Mouse (Mus musculus): ENCODE measurements at regions not wholly inside any gene's neighbourhood (a gene's known extent, or its start where the extent isn't known, plus 50 kb on each side); places are given as distances from the start of the nearest gene placed in this dataset.

- ATAC-seq (ENCODE audit: insufficient read depth) = 0 out of 2 replicates have a peak, but pooled peaks have one; percentile 52
- Histone ChIP-seq H3K4me3 (ENCODE audit: low read depth, low read length) (no peak overlapping the region), H3K9me3 (ENCODE audit: low read depth, low read length) (no peaks in the 10 kb centered on the region), H3K9ac (no peak overlapping the region), H3K27ac (ENCODE audit: low read depth) (no peak overlapping the region), H3K36me3 (ENCODE audit: insufficient read depth) (no peaks in the 10 kb centered on the region), H3K4me1 (ENCODE audit: insufficient read depth) (peaks cover 13% of the 10 kb centered on the region), H3K27me3 (ENCODE audit: insufficient read depth, low read length) (no peaks in the 10 kb centered on the region), H3K4me2 (no peak overlapping the region; the same call in 1 of the 2 replicates)
- TF ChIP-seq CTCF (IDR thresholded peaks at IDR 0.05; ENCODE audit: low read depth) = no peak
- peak; percentile 54 for DNase-seq
- 33% methylated on average over 11 of the region's 11 CpGs for WGBS
Observed at GRCm38 (mm10) chr14:33824421-33824874, 98.9 kb upstream of the Gdf10 start.

- Histone ChIP-seq H3K4me3 (ENCODE audit: low read depth, low read length) (no peak overlapping the region), H3K9me3 (ENCODE audit: low read depth, low read length) (no peaks in the 10 kb centered on the region), H3K4me2 (no peak overlapping the region), H3K27ac (ENCODE audit: low read depth) (no peak overlapping the region), H3K27me3 (ENCODE audit: insufficient read depth, low read length) (no peaks in the 10 kb centered on the region), H3K4me1 (ENCODE audit: insufficient read depth) (peaks cover 10% of the 10 kb centered on the region; the same call in 1 of the 2 replicates), H3K9ac (no peak overlapping the region), H3K36me3 (ENCODE audit: insufficient read depth) (no peaks in the 10 kb centered on the region)
- DNase-seq = peak; percentile 42
- 0 out of 2 replicates have a peak, but pooled peaks have one; percentile 32 for ATAC-seq (ENCODE audit: insufficient read depth)
- 49% methylated on average over 12 of the region's 12 CpGs for WGBS
- TF ChIP-seq CTCF (IDR thresholded peaks at IDR 0.05; ENCODE audit: low read depth) = no peak
Observed at GRCm38 (mm10) chr14:33826003-33826644, 97.3 kb upstream of the Gdf10 start.

- 0 out of 2 replicates have a peak, but pooled peaks have one; percentile 4 for TF ChIP-seq CTCF (IDR thresholded peaks at IDR 0.05; ENCODE audit: low read depth)
- no peak overlapping the region for H3K9ac ChIP-seq
- ATAC-seq (ENCODE audit: insufficient read depth) = peak; percentile 59; the same call in 1 of the 2 replicates
- peaks cover 3% of the 10 kb centered on the region; the same call in 1 of the 2 replicates for H3K27me3 ChIP-seq (ENCODE audit: insufficient read depth, low read length)
- H3K9me3 ChIP-seq (ENCODE audit: low read depth, low read length) = no peaks in the 10 kb centered on the region
- H3K4me1 ChIP-seq (ENCODE audit: insufficient read depth) = peaks cover 8% of the 10 kb centered on the region; the same call in 1 of the 2 replicates
- no peak overlapping the region for H3K4me3 ChIP-seq (ENCODE audit: low read depth, low read length)
- no peaks in the 10 kb centered on the region for H3K36me3 ChIP-seq (ENCODE audit: insufficient read depth)
- 27% methylated on average over 14 of the region's 14 CpGs for WGBS
- no peak overlapping the region for H3K27ac ChIP-seq (ENCODE audit: low read depth)
- DNase-seq = peak; percentile 88
- no peak overlapping the region for H3K4me2 ChIP-seq
Observed at GRCm38 (mm10) chr14:33832650-33833319, 90.6 kb upstream of the Gdf10 start.

GRCm38 (mm10) chr14:33836341-33836740, 87.0 kb upstream of the Gdf10 start:
- peaks cover 8% of the 10 kb centered on the region; the same call in 1 of the 2 replicates for H3K4me1 ChIP-seq (ENCODE audit: insufficient read depth)
- peak; percentile 27 for DNase-seq
- H3K27ac ChIP-seq (ENCODE audit: low read depth) = no peak overlapping the region
- 0 out of 2 replicates have a peak, but pooled peaks have one; percentile 54 for ATAC-seq (ENCODE audit: insufficient read depth)
- no peaks in the 10 kb centered on the region for H3K9me3 ChIP-seq (ENCODE audit: low read depth, low read length)
- no peak overlapping the region for H3K4me2 ChIP-seq
- H3K27me3 ChIP-seq (ENCODE audit: insufficient read depth, low read length) = peaks cover 3% of the 10 kb centered on the region; the same call in 1 of the 2 replicates
- no peak for TF ChIP-seq CTCF (IDR thresholded peaks at IDR 0.05; ENCODE audit: low read depth)
- no peaks in the 10 kb centered on the region for H3K36me3 ChIP-seq (ENCODE audit: insufficient read depth)
- 41% methylated on average over 11 of the region's 11 CpGs for WGBS
- no peak overlapping the region for H3K4me3 ChIP-seq (ENCODE audit: low read depth, low read length)
- H3K9ac ChIP-seq = no peak overlapping the region

- no peak for ATAC-seq (ENCODE audit: insufficient read depth)
- no peak for DNase-seq
- 68% methylated on average over 6 of the region's 6 CpGs for WGBS
Observed at GRCm38 (mm10) chr14:33841821-33842220, 81.6 kb upstream of the Gdf10 start.

GRCm38 (mm10) chr14:33853499-33853898, 69.9 kb upstream of the Gdf10 start:
- H3K9ac ChIP-seq = no peak overlapping the region
- 73% methylated on average over 3 of the region's 3 CpGs for WGBS
- no peaks in the 10 kb centered on the region for H3K4me1 ChIP-seq (ENCODE audit: insufficient read depth)
- no peaks in the 10 kb centered on the region for H3K36me3 ChIP-seq (ENCODE audit: insufficient read depth)
- no peak overlapping the region for H3K4me2 ChIP-seq
- H3K27me3 ChIP-seq (ENCODE audit: insufficient read depth, low read length) = no peaks in the 10 kb centered on the region
- H3K9me3 ChIP-seq (ENCODE audit: low read depth, low read length) = no peaks in the 10 kb centered on the region
- no peak overlapping the region for H3K4me3 ChIP-seq (ENCODE audit: low read depth, low read length)
- DNase-seq = no peak
- no peak for TF ChIP-seq CTCF (IDR thresholded peaks at IDR 0.05; ENCODE audit: low read depth)
- no peak for ATAC-seq (ENCODE audit: insufficient read depth)
- no peak overlapping the region for H3K27ac ChIP-seq (ENCODE audit: low read depth)

More at GRCm38 (mm10) chr14:33841821-33842220, 81.6 kb upstream of the Gdf10 start:
- Histone ChIP-seq H3K27me3 (ENCODE audit: insufficient read depth, low read length) (no peaks in the 10 kb centered on the region), H3K9ac (no peak overlapping the region), H3K4me1 (ENCODE audit: insufficient read depth) (no peaks in the 10 kb centered on the region), H3K4me3 (ENCODE audit: low read depth, low read length) (no peak overlapping the region), H3K4me2 (no peak overlapping the region), H3K9me3 (ENCODE audit: low read depth, low read length) (no peaks in the 10 kb centered on the region), H3K36me3 (ENCODE audit: insufficient read depth) (no peaks in the 10 kb centered on the region), H3K27ac (ENCODE audit: low read depth) (no peak overlapping the region)
- no peak for TF ChIP-seq CTCF (IDR thresholded peaks at IDR 0.05; ENCODE audit: low read depth)

GRCm38 (mm10) chr14:33854181-33854580, 69.2 kb upstream of the Gdf10 start:
- Histone ChIP-seq H3K4me2 (no peak overlapping the region), H3K27me3 (ENCODE audit: insufficient read depth, low read length) (no peaks in the 10 kb centered on the region), H3K4me1 (ENCODE audit: insufficient read depth) (no peaks in the 10 kb centered on the region), H3K9me3 (ENCODE audit: low read depth, low read length) (no peaks in the 10 kb centered on the region), H3K36me3 (ENCODE audit: insufficient read depth) (no peaks in the 10 kb centered on the region), H3K4me3 (ENCODE audit: low read depth, low read length) (no peak overlapping the region), H3K9ac (no peak overlapping the region), H3K27ac (ENCODE audit: low read depth) (no peak overlapping the region)
- ATAC-seq (ENCODE audit: insufficient read depth) = no peak
- no peak for TF ChIP-seq CTCF (IDR thresholded peaks at IDR 0.05; ENCODE audit: low read depth)
- WGBS = 75% methylated on average over 6 of the region's 6 CpGs
- DNase-seq = no peak

Measured in lung, embryonic 14.5 days (tissue).